Mouse (Mus musculus) heart, embryonic 16.5 days (tissue): ENCODE results near the gene Adipor1. TPM values are rescaled to one million over a fixed set of nuclear protein-coding genes. Genes with fewer than 3 reads are reported as not detected.

ENCODE experiments used
- ATAC-seq: fragments of 200-750 bp; cut with Nextera tagmentation; replicated peaks from 2 replicates; pipeline ENCODE4 v1.8.0; 2017; ENCODE audit warnings: moderate number of reproducible peaks; ENCODE audit not compliant: insufficient read depth, low FRiP score; ENCODE audit errors: extremely low read depth
- H3K27ac ChIP-seq: fragments of 300-500 bp; sonication (generic); 2 replicates; pipeline ENCODE4 v1.5.1; 2014; ENCODE audit warnings: mild to moderate bottlenecking, low read length, control low read depth, moderate library complexity
- H3K27me3 ChIP-seq: fragments of 300-500 bp; sonication (generic); 2 replicates; pipeline ENCODE4 v1.6.1; 2014; ENCODE audit warnings: low read length, mixed read lengths; ENCODE audit not compliant: control insufficient read depth, insufficient read depth
- H3K36me3 ChIP-seq: fragments of 300-500 bp; sonication (generic); 2 replicates; pipeline ENCODE4 v1.6.1; 2014; ENCODE audit not compliant: control insufficient read depth, insufficient read depth
- H3K4me1 ChIP-seq: fragments of 300-500 bp; sonication (generic); 2 replicates; pipeline ENCODE4 v1.6.1; 2014; ENCODE audit warnings: low read length, mixed read lengths; ENCODE audit not compliant: control insufficient read depth, insufficient read depth
- H3K4me2 ChIP-seq: fragments of 300-500 bp; sonication (generic); 2 replicates; pipeline ENCODE4 v1.6.1; 2014; ENCODE audit warnings: low read depth, mild to moderate bottlenecking, control low read depth, low read length
- H3K4me3 ChIP-seq: fragments of 300-500 bp; sonication (generic); 2 replicates; pipeline ENCODE4 v1.5.1; 2014; ENCODE audit warnings: mild to moderate bottlenecking, control low read depth, low read length
- H3K9ac ChIP-seq: fragments of 300-500 bp; sonication (generic); 2 replicates; pipeline ENCODE4 v1.6.1; 2014; ENCODE audit warnings: low read length, control low read depth
- H3K9me3 ChIP-seq: fragments of 300-500 bp; sonication (generic); replicated peaks from 2 replicates; pipeline ENCODE4 v1.6.1; 2016; ENCODE audit warnings: low read length; ENCODE audit not compliant: control insufficient read depth
- WGBS: fragments of 180-500 bp; shearing (Covaris S2); extraction: QIAGEN DNeasy Blood & Tissue Kit; methylation state at CpG from one replicate; pipeline ENCODE4 v1.1.7; 2014; 5-methylcytosine and 5-hydroxymethylcytosine counted together
- polyA plus RNA-seq: library from polyadenylated mRNA; unstranded; fragments of >200 nt; fragmentation: Nextera tagmentation; extraction: Ambion mirVana; gene quantifications from 2 replicates; pipeline ENCODE4 v1.2.1, GENCODE M21; 2015

Adipor1 gene
- polyA plus RNA-seq, 1 experiment from 2014 or later = 148 TPM

DNA sequence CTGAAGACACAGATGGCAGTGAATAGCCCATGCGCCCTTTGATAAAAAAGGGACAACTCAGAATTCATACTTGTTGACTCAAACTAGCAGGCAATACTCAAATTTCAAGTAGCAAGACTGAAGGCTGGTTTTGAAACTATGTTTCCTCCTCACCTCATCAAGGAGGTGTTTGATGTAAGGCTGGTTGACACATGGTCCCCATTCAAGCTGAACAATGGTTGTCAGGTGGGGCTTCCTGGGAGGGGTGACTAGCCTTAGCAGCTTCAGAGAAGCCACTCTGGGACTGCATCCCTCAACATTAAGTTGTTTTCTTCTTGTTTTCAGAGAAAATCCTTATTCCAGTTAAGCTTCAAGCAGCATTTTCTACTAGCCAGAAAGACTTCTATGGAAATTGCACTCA, 29.5 kb upstream of the Adipor1 start, which contains the start of gene 4933406M09Rik:
Gene 4933406M09Rik, plus strand, starts transcription at position 275 of the 400 bp plus-strand sequence.
- no peak within 1 kb of the TSS for H3K4me2 ChIP-seq
- no peak for ATAC-seq
- H3K4me3 ChIP-seq = no peak within 1 kb of the TSS
- no peak within 1 kb of the TSS for H3K27ac ChIP-seq
- H3K27me3 ChIP-seq = peaks cover 2% of the 10 kb centered on the region; the same call in 1 of the 2 replicates
- H3K9me3 ChIP-seq = peaks cover 4% of the 10 kb centered on the region; the same call in 1 of the 2 replicates
- peaks cover 5% of the 10 kb centered on the region for H3K4me1 ChIP-seq
- no peaks in the 10 kb centered on the region for H3K36me3 ChIP-seq
- WGBS = 83% methylated on average over 1 of the region's 1 CpGs
- H3K9ac ChIP-seq = no peak within 1 kb of the TSS

DNA sequence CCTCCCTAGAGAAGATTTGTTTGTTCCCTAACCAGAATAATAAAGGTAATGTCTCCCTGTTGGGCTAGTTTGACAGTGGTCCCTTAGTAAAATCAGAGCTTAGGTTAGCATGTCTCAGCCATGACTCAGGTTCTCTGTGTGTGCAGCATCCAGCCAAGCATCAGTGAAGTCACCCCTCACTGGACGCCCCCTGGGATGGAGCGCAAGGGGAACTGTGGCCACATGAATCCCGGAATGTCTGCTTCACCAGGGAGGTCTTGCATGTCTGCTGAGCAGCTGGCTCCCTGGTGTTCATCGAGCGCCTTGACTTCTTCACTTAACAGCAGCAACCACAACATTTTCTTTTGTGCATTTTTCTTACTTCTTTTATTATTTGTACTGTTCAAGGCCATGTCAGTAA, 21.4 kb upstream of the Adipor1 start:
- no peak overlapping the region for H3K27ac ChIP-seq
- no peak overlapping the region for H3K4me3 ChIP-seq
- no peaks in the 10 kb centered on the region for H3K9me3 ChIP-seq
- no peaks in the 10 kb centered on the region for H3K4me1 ChIP-seq
- no peak for ATAC-seq
- H3K27me3 ChIP-seq = no peaks in the 10 kb centered on the region
- H3K4me2 ChIP-seq = no peak overlapping the region
- H3K9ac ChIP-seq = no peak overlapping the region
- H3K36me3 ChIP-seq = no peaks in the 10 kb centered on the region
- 47% methylated on average over 5 of the region's 5 CpGs for WGBS

DNA sequence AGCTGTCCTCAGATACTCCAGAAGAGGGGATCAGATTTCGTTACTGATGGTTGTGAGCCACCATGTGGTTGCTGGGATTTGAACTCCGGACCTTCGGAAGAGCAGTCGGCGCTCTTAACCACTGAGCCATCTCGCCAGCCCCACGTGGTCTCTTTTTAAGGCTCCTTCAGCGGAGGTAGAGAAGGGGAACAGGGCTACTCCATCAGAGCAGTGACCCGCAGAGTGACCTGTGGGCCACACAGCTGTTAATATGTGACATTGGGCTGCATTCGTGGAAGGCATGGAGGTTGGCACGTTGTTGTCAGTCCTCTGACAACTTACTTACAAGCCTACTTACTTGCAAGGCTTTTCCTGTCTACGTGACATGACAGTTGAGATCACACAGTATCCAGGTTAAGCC, 17.0 kb upstream of the Adipor1 start:
- no peak overlapping the region for H3K4me3 ChIP-seq
- no peaks in the 10 kb centered on the region for H3K36me3 ChIP-seq
- no peak for ATAC-seq
- no peak overlapping the region for H3K27ac ChIP-seq
- H3K27me3 ChIP-seq = no peaks in the 10 kb centered on the region
- no peak overlapping the region for H3K4me2 ChIP-seq
- H3K4me1 ChIP-seq = no peaks in the 10 kb centered on the region
- 89% methylated on average over 12 of the region's 12 CpGs for WGBS
- H3K9me3 ChIP-seq = peaks cover 4% of the 10 kb centered on the region
- H3K9ac ChIP-seq = no peak overlapping the region

DNA sequence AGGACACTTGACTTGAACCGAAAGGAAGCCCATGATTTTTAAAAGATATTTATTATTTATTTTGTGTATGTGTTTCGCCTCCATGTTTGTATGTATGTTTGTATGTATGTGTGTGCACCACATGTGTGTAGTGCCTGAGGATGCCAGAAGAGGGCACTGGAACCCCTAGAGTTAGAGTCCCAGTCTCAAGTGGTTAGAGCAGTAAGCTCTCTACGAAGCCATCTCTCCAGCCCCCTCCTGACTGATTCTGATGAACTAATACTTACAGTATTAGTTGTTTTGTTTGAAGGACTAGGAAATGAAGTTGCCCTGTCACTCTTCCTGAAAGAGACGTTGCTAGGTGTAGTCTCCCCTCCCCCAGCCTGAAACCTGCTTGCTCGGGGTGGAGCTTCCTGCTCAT, 15.4 kb upstream of the Adipor1 start:
- Histone ChIP-seq H3K9ac (no peak overlapping the region), H3K27me3 (no peaks in the 10 kb centered on the region), H3K36me3 (no peaks in the 10 kb centered on the region), H3K9me3 (peaks cover 4% of the 10 kb centered on the region), H3K27ac (no peak overlapping the region), H3K4me2 (no peak overlapping the region), H3K4me3 (no peak overlapping the region), H3K4me1 (no peaks in the 10 kb centered on the region)
- no peak for ATAC-seq
- 61% methylated on average over 5 of the region's 5 CpGs for WGBS

DNA sequence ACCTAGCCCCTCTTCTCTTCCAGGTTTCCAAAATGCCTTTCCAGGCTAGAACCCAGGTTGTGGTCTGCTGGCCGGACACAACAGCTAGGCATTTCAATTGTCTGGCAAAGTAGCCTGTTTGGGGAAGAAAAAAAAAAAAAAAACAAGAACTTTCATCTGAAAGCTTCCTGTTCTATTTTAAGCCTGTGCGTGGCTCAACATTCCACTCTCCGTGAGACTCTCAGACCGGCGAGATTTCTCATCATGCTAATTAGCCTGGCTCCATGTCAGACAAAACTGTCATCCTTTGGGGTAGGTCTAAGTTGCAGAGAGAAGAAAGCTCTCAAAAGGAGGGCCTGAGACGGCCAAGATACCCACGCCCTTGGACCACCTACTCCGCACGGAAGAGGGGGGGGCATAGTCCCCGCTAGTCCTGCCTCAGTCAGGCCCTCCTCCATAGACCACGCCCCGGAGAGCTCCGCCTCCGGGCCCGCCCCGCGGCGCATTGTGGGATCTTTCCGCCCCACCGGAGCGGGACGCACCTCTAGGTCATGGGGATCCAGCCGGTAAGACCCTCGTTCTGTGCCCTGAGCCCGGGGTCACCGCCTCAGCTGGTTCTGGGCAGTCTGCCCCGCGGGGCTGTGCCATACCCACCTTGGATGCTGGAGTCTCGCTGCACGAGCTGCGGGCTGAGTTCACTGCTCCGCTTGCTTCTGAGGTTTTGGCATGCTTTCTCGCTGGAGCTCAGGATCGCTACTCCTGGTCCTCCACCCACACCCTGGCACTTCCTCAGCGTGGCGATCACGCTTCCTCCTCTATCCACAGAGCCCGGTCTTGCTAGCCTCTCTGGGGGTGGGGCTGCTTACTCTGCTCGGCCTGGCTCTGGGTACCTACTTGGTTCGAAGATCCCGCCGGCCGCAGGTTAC, 9.4 kb upstream of the Adipor1 start, which contains the start of gene Cyb5r1:
Gene Cyb5r1, plus strand, starts transcription at position 51 of the 905 bp plus-strand sequence.
- WGBS = under 1% methylated on average over 43 of the region's 43 CpGs

DNA sequence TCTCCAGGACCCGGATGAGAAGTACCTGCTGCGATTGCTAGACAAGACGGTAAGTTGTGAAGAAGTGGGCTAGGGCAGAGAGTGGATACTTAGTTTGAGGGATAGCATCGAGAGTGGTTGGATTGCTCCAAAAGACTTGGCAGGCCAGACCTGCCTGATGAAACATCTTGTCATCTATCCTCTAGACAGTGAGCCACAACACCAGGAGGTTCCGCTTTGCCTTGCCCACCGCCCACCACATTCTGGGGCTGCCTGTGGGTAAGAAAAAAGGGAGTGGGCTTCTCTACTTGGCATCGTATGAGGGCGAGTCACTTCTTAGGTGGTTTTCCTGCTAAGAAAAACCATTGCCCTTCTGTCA, 8.8 kb upstream of the Adipor1 start:
- Histone ChIP-seq H3K27me3 (no peaks in the 10 kb centered on the region), H3K27ac (peak overlapping the region; percentile 82), H3K9ac (peak overlapping the region; percentile 92), H3K4me3 (peak overlapping the region; percentile 96), H3K9me3 (no peaks in the 10 kb centered on the region), H3K36me3 (peaks cover 26% of the 10 kb centered on the region), H3K4me2 (peak overlapping the region; percentile 90), H3K4me1 (peaks cover 6% of the 10 kb centered on the region)
- 19% methylated on average over 8 of the region's 8 CpGs for WGBS
- ATAC-seq = no peak

More for the DNA sequence above, 9.4 kb upstream of the Adipor1 start, which contains the start of gene Cyb5r1:
- Histone ChIP-seq H3K36me3 (peaks cover 21% of the 10 kb centered on the region), H3K9me3 (no peaks in the 10 kb centered on the region), H3K4me2 (peak within 1 kb of the TSS; percentile 90), H3K27ac (peak within 1 kb of the TSS; percentile 82), H3K4me3 (peak within 1 kb of the TSS; percentile 96), H3K27me3 (no peaks in the 10 kb centered on the region), H3K9ac (peak within 1 kb of the TSS; percentile 92), H3K4me1 (peaks cover 6% of the 10 kb centered on the region)
- ATAC-seq = peak; percentile 99

DNA sequence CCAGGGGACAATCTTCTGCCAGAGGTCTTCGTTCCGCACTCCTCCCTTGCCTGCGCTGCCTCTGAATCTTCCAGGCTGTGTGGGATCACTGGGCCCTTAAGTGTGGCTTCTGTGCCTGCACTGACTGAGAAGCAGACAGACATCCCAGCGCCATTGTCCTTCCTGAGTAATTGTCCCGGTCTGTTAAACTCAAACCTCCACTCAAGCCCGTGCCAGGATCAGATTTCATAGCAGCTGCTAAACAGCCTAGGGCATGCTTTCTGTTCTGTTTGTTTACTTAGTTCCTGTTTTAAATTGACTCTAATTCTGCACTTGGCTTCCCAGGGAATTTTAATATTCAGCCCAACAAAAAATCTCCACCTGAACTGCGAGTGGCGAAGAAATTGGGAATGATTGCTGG, 7.1 kb upstream of the Adipor1 start:
- peaks cover 30% of the 10 kb centered on the region for H3K36me3 ChIP-seq

DNA sequence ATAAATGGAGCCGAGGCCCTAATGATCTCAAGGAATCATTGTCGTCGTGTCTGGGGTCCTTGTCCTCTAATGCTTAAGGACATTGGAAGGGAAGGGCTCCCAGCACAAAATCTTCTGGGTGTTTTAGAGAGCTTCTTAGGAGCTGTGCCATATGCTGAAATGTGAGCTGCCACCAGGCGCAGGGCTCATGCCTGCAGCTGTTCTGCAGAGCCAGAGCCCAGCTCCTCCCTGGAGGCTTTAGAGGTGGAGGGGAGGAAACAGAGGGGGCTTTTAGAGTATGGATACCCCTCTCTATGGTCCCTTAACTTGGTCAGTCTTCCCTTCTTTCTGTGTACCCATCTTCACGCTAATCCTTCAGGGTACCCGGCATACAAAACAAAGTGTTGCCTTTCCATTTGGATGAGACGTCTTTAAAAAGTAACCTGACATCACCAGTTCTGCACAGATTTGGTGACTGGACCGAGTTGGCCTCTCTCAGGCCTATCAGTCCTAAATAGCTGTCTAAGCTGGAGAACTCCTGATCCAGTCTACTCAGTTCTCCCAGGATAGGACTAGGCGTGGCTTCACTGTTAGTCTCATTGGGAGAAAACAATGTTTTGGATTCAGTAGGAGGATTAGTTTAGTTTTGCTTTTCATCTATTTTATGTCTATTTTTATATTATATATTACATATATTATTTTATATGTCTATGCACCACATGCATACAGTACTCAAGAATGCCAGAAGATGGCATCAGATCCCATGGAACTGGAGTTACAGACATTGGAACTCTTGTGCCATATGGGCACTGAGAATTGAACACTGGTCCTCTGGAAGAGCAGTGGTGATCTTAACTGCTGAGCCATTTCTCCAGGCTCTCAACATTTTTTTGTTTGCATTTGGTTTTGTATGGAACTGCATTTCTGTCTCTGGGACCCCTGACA, 3.2 kb upstream of the Adipor1 start:
- no peak for ATAC-seq

More for the DNA sequence above, 7.1 kb upstream of the Adipor1 start:
- no peaks in the 10 kb centered on the region for H3K9me3 ChIP-seq
- H3K27me3 ChIP-seq = no peaks in the 10 kb centered on the region
- no peak for ATAC-seq
- H3K4me3 ChIP-seq = no peak overlapping the region
- peaks cover 6% of the 10 kb centered on the region for H3K4me1 ChIP-seq
- H3K27ac ChIP-seq = no peak overlapping the region
- WGBS = 88% methylated on average over 8 of the region's 8 CpGs
- no peak overlapping the region for H3K4me2 ChIP-seq
- H3K9ac ChIP-seq = no peak overlapping the region

More for the DNA sequence above, 3.2 kb upstream of the Adipor1 start:
- H3K4me1 ChIP-seq = peaks cover 18% of the 10 kb centered on the region
- H3K4me2 ChIP-seq = no peak overlapping the region
- no peaks in the 10 kb centered on the region for H3K9me3 ChIP-seq
- H3K9ac ChIP-seq = no peak overlapping the region
- no peak overlapping the region for H3K4me3 ChIP-seq
- WGBS = 90% methylated on average over 9 of the region's 9 CpGs
- H3K27ac ChIP-seq = no peak overlapping the region
- peaks cover 30% of the 10 kb centered on the region for H3K36me3 ChIP-seq
- H3K27me3 ChIP-seq = no peaks in the 10 kb centered on the region
